Mouse (Mus musculus): ENCODE measurements around the gene Pianp. TPM values are rescaled to one million over a fixed set of nuclear protein-coding genes. Genes with fewer than 3 reads are reported as not detected.

Gene Pianp
- 8.6 and 8.9 TPM in 2 replicates for polyA plus RNA-seq (2016; fragmentation: Nextera tagmentation; extraction: Ambion mirVana)

GRCm38 (mm10) chr6:124996551-124997501 lies at the start of gene Pianp:
Gene Pianp (plus strand): TSS chr6:124996694.
- Histone ChIP-seq H3K27me3 (peaks cover 90% of the 10 kb centered on the region), H3K9ac (peak within 1 kb of the TSS; percentile 79), H3K4me2 (replicated peaks) (peak within 1 kb of the TSS; percentile 95), H3K36me3 (no peaks in the 10 kb centered on the region), H3K9me3 (replicated peaks) (no peaks in the 10 kb centered on the region), H3K4me1 (peaks cover 12% of the 10 kb centered on the region), H3K4me3 (peak within 1 kb of the TSS; percentile 56), H3K27ac (no peak within 1 kb of the TSS)
- WGBS: under 1% methylated on average over 47 of the region's 78 CpGs
- ATAC-seq (ENCODE audit: low FRiP score): peak; percentile 65

DNA sequence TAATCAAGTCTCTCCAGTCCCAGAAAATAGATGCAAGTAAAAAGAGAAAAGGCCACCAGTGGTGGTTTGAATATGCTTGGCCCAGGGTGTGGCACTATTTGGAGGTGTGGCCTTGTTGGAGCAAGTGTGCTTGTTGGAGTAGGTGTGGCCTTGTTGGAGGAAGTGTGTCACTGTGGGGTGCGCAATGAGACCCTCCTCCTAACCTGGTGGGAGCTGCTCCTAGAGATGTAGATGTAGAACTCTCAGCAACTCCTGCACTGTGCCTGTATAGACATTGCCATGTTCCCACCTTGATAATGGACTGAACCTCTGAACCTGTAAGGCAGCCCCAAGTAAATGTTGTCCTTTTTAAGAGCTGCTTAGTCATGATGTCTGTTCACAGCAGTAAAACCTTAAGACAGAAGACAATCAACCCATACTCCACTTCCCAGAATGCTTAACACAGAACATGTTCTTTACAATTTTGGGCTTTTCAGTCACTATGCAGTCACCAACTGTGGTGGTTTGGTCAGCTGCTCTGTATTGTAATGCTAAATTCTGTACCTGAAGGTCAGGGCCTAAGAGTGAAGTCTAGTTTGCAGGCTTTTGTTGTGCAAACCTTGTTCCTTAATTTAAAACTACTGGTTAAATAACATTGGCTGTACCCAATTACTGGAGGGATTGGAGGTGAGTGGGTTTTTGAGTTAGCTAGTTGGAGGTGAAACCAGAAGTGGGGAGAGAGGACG lies 42.3 kb upstream of the Pianp start:
- H3K9me3 ChIP-seq (replicated peaks): 0 out of 2 replicates have a peak, but pooled peaks cover 5% of the 10 kb centered on the region
- H3K36me3 ChIP-seq: peaks cover 34% of the 10 kb centered on the region
- no peak for ATAC-seq (ENCODE audit: low FRiP score)
- no peak overlapping the region for H3K9ac ChIP-seq
- no peak overlapping the region for H3K4me2 ChIP-seq (replicated peaks)
- 90% methylated on average over 2 of the region's 2 CpGs for WGBS
- no peak overlapping the region for H3K27ac ChIP-seq
- no peaks in the 10 kb centered on the region for H3K27me3 ChIP-seq
- no peaks in the 10 kb centered on the region for H3K4me1 ChIP-seq
- no peak overlapping the region for H3K4me3 ChIP-seq

GRCm38 (mm10) chr6:124955212-124955611 lies 41.3 kb upstream of the Pianp start:
- Histone ChIP-seq H3K9ac (no peak overlapping the region), H3K36me3 (peaks cover 44% of the 10 kb centered on the region), H3K27ac (no peak overlapping the region), H3K27me3 (no peaks in the 10 kb centered on the region), H3K4me2 (replicated peaks) (no peak overlapping the region), H3K4me1 (no peaks in the 10 kb centered on the region), H3K9me3 (replicated peaks) (0 out of 2 replicates have a peak, but pooled peaks cover 5% of the 10 kb centered on the region), H3K4me3 (no peak overlapping the region)
- 96% methylated on average over 4 of the region's 4 CpGs for WGBS
- ATAC-seq (ENCODE audit: low FRiP score): no peak

- H3K36me3 ChIP-seq: peaks cover 62% of the 10 kb centered on the region
- no peak overlapping the region for H3K4me2 ChIP-seq (replicated peaks)
- WGBS: 93% methylated on average over 3 of the region's 3 CpGs
- H3K4me3 ChIP-seq: no peak overlapping the region
- H3K27me3 ChIP-seq: no peaks in the 10 kb centered on the region
- H3K9ac ChIP-seq: no peak overlapping the region
- no peaks in the 10 kb centered on the region for H3K4me1 ChIP-seq
- no peaks in the 10 kb centered on the region for H3K9me3 ChIP-seq (replicated peaks)
- no peak overlapping the region for H3K27ac ChIP-seq
- ATAC-seq (ENCODE audit: low FRiP score): no peak
Observed at GRCm38 (mm10) chr6:124958127-124958526, 38.4 kb upstream of the Pianp start.

DNA sequence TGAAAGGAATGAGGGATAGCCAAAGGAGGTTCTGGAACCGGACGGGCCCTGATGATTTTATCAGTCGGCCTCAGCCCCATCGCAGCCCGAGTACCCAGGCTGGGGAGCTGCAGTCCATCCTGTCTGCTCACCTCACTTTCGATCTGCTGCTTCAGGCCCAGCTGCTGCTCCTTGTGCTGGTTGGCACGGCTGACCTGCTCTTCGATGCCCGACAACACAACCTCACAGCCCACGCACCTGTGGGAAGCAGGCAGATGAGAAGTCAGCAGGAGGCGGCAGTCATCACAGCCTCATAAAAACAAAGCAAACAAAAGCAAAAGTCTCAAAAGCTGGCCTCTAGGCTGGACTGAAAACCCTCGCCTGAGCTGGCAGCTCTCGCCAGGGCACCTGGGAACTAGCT lies 36.5 kb upstream of the Pianp start:
- WGBS: 96% methylated on average over 13 of the region's 13 CpGs
- peaks cover 62% of the 10 kb centered on the region for H3K36me3 ChIP-seq
- ATAC-seq (ENCODE audit: low FRiP score): no peak

GRCm38 (mm10) chr6:124961021-124961420 lies 35.5 kb upstream of the Pianp start:
- Histone ChIP-seq H3K36me3 (peaks cover 53% of the 10 kb centered on the region), H3K4me2 (replicated peaks) (no peak overlapping the region), H3K4me3 (no peak overlapping the region), H3K27me3 (no peaks in the 10 kb centered on the region), H3K9me3 (replicated peaks) (no peaks in the 10 kb centered on the region), H3K27ac (no peak overlapping the region), H3K4me1 (peaks cover 13% of the 10 kb centered on the region), H3K9ac (no peak overlapping the region)
- ATAC-seq (ENCODE audit: low FRiP score): no peak
- WGBS: 95% methylated on average over 12 of the region's 12 CpGs

More for the DNA sequence above, 36.5 kb upstream of the Pianp start:
- Histone ChIP-seq H3K4me3 (no peak overlapping the region), H3K4me2 (replicated peaks) (no peak overlapping the region), H3K27me3 (no peaks in the 10 kb centered on the region), H3K9me3 (replicated peaks) (no peaks in the 10 kb centered on the region), H3K4me1 (peaks cover 8% of the 10 kb centered on the region), H3K9ac (no peak overlapping the region), H3K27ac (no peak overlapping the region)

- Histone ChIP-seq H3K27ac (peak overlapping the region; percentile 91; the same call in 1 of the 2 replicates), H3K9me3 (replicated peaks) (no peaks in the 10 kb centered on the region; the same call in 1 of the 2 replicates), H3K4me3 (peak overlapping the region; percentile 80), H3K4me2 (replicated peaks) (peak overlapping the region; percentile 94), H3K36me3 (peaks cover 27% of the 10 kb centered on the region), H3K4me1 (peaks cover 16% of the 10 kb centered on the region), H3K27me3 (no peaks in the 10 kb centered on the region), H3K9ac (peak overlapping the region; percentile 84)
- WGBS: 40% methylated on average over 16 of the region's 16 CpGs
- peak; percentile 14 for ATAC-seq (ENCODE audit: low FRiP score)
Observed at GRCm38 (mm10) chr6:124964638-124965037, 31.9 kb upstream of the Pianp start.

DNA sequence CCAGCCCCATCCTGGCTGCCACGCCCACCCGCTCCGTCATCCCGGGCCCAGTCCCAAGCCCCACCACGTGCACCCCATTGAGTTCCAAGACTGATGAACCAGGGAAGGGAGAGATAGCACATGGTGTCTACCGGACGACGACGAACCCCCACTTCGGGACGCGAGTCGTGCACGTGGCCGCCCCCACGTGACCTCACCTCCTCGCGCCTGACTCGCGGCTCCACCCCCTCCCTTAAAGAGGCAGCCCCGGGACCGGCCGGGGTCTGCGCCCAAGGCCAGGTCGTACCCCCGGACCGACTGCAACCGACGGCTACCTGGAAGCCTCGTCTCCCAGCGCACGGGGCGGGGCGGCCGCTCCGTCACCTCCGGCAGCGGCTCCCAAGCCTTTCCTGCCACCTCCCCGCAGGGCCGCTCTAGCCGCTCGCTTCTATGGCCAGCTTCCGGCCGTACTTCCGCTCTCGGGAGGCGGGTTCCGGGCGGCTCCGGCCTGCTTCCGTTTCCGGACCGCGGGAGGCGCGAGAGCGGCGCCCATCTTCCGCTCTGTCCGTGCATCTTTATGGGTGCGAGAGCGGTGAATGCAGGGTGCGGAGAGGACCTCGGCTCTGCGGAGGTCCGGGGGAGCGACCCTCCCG lies 31.3 kb upstream of the Pianp start, which contains the start of gene Cops7a:
Gene Cops7a, minus strand, starts transcription at position 451 of the 632 bp plus-strand sequence.
- peak within 1 kb of the TSS; percentile 80 for H3K4me3 ChIP-seq
- H3K4me1 ChIP-seq: peaks cover 16% of the 10 kb centered on the region
- no peaks in the 10 kb centered on the region for H3K27me3 ChIP-seq
- peaks cover 21% of the 10 kb centered on the region for H3K36me3 ChIP-seq
- H3K9me3 ChIP-seq (replicated peaks): no peaks in the 10 kb centered on the region; the same call in 1 of the 2 replicates
- WGBS: under 1% methylated on average over 68 of the region's 68 CpGs
- peak; percentile 96 for ATAC-seq (ENCODE audit: low FRiP score)
- H3K4me2 ChIP-seq (replicated peaks): peak within 1 kb of the TSS; percentile 94
- peak within 1 kb of the TSS; percentile 91 for H3K27ac ChIP-seq
- H3K9ac ChIP-seq: peak within 1 kb of the TSS; percentile 84

- Histone ChIP-seq H3K4me2 (replicated peaks) (peak overlapping the region; percentile 94), H3K27ac (peak overlapping the region; percentile 91), H3K9ac (peak overlapping the region; percentile 84), H3K9me3 (replicated peaks) (no peaks in the 10 kb centered on the region; the same call in 1 of the 2 replicates), H3K4me1 (peaks cover 16% of the 10 kb centered on the region), H3K36me3 (peaks cover 16% of the 10 kb centered on the region), H3K4me3 (peak overlapping the region; percentile 80), H3K27me3 (no peaks in the 10 kb centered on the region)
- ATAC-seq (ENCODE audit: low FRiP score): peak; percentile 20; the same call in 1 of the 2 replicates
- 15% methylated on average over 15 of the region's 15 CpGs for WGBS
Observed at GRCm38 (mm10) chr6:124965747-124966146, 30.7 kb upstream of the Pianp start.

- no peaks in the 10 kb centered on the region; the same call in 1 of the 2 replicates for H3K9me3 ChIP-seq (replicated peaks)
- H3K4me1 ChIP-seq: peaks cover 16% of the 10 kb centered on the region
- no peak overlapping the region for H3K27ac ChIP-seq
- ATAC-seq (ENCODE audit: low FRiP score): no peak
- peak overlapping the region; percentile 80; the same call in 1 of the 2 replicates for H3K4me3 ChIP-seq
- H3K4me2 ChIP-seq (replicated peaks): peak overlapping the region; percentile 94; the same call in 1 of the 2 replicates
- no peak overlapping the region for H3K9ac ChIP-seq
- H3K27me3 ChIP-seq: no peaks in the 10 kb centered on the region
- peaks cover 12% of the 10 kb centered on the region for H3K36me3 ChIP-seq
- WGBS: 95% methylated on average over 7 of the region's 7 CpGs
Observed at GRCm38 (mm10) chr6:124966466-124967118, 29.9 kb upstream of the Pianp start.

- 63% methylated on average over 4 of the region's 4 CpGs for WGBS
Observed at GRCm38 (mm10) chr6:124967766-124968165, 28.7 kb upstream of the Pianp start.

More at GRCm38 (mm10) chr6:124967766-124968165, 28.7 kb upstream of the Pianp start:
- Histone ChIP-seq H3K4me1 (peaks cover 16% of the 10 kb centered on the region), H3K4me2 (replicated peaks) (no peak overlapping the region), H3K27ac (no peak overlapping the region), H3K9ac (no peak overlapping the region), H3K9me3 (replicated peaks) (no peaks in the 10 kb centered on the region; the same call in 1 of the 2 replicates), H3K4me3 (no peak overlapping the region), H3K36me3 (peaks cover 3% of the 10 kb centered on the region; the same call in 1 of the 2 replicates), H3K27me3 (no peaks in the 10 kb centered on the region)
- no peak for ATAC-seq (ENCODE audit: low FRiP score)
